Mouse (Mus musculus): ENCODE results near the gene Nr5a1. TPM values are rescaled to one million over a fixed set of nuclear protein-coding genes. Genes with fewer than 3 reads are reported as not detected.
A peak's percentile ranks its signal among the peaks of the same experiment; 100 is the strongest.

The Nr5a1 gene
- polyA plus RNA-seq, 1 experiment from 2014 or later, result 0.29 TPM

- DNase-seq, result peak; percentile 50
- TF ChIP-seq CTCF (IDR thresholded peaks at IDR 0.05; ENCODE audit: low read depth), result no peak
Observed at GRCm38 (mm10) chr2:38725427-38725826, 11.1 kb upstream of the Nr5a1 start.

DNA sequence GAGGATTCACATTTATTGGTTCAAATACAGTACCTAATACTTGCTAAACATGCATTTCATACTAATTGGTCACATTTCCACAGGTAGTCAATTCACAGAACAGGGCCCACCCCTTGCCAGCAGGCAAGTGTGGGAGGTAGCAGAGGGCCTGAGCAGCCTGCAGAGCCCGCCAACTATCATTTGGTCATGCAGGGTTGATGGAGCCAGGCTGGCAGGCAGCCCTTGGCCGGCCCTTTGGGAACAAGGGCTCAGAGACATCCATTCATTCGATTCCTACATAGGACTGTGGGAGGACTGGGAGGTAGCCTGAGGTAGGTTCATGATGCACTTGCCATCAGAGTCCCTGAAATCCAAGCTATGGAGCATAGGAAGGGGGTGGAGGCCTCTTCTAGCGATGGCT is 9.0 kb upstream of the Nr5a1 start:
- DNase-seq (no peak), ATAC-seq (ENCODE audit: insufficient read depth) (no peak)
- TF ChIP-seq CTCF (IDR thresholded peaks at IDR 0.05; ENCODE audit: low read depth), result no peak
- Histone ChIP-seq H3K27me3 (ENCODE audit: insufficient read depth, low read length) (no peaks in the 10 kb centered on the region), H3K4me3 (ENCODE audit: low read depth, low read length) (no peak overlapping the region), H3K9ac (no peak overlapping the region), H3K27ac (ENCODE audit: low read depth) (no peak overlapping the region), H3K4me1 (ENCODE audit: insufficient read depth) (peaks cover 12% of the 10 kb centered on the region), H3K9me3 (ENCODE audit: low read depth, low read length) (no peaks in the 10 kb centered on the region), H3K36me3 (ENCODE audit: insufficient read depth) (no peaks in the 10 kb centered on the region), H3K4me2 (no peak overlapping the region)
- WGBS, result 89% methylated on average over 4 of the region's 4 CpGs

More at GRCm38 (mm10) chr2:38725427-38725826, 11.1 kb upstream of the Nr5a1 start:
- no peaks in the 10 kb centered on the region for H3K27me3 ChIP-seq (ENCODE audit: insufficient read depth, low read length)
- H3K9me3 ChIP-seq (ENCODE audit: low read depth, low read length), result no peaks in the 10 kb centered on the region
- H3K4me3 ChIP-seq (ENCODE audit: low read depth, low read length), result no peak overlapping the region
- 53% methylated on average over 3 of the region's 3 CpGs for WGBS
- H3K4me1 ChIP-seq (ENCODE audit: insufficient read depth), result no peaks in the 10 kb centered on the region; the same call in none of the 2 replicates
- peak overlapping the region; percentile 79 for H3K27ac ChIP-seq (ENCODE audit: low read depth)
- H3K36me3 ChIP-seq (ENCODE audit: insufficient read depth), result no peaks in the 10 kb centered on the region
- no peak overlapping the region for H3K9ac ChIP-seq
- ATAC-seq (ENCODE audit: insufficient read depth), result peak; percentile 62; the same call in 1 of the 2 replicates
- no peak overlapping the region for H3K4me2 ChIP-seq

- Histone ChIP-seq H3K4me1 (ENCODE audit: insufficient read depth) (peaks cover 12% of the 10 kb centered on the region), H3K27me3 (ENCODE audit: insufficient read depth, low read length) (no peaks in the 10 kb centered on the region), H3K9ac (no peak overlapping the region), H3K4me3 (ENCODE audit: low read depth, low read length) (no peak overlapping the region), H3K27ac (ENCODE audit: low read depth) (no peak overlapping the region), H3K36me3 (ENCODE audit: insufficient read depth) (no peaks in the 10 kb centered on the region), H3K4me2 (no peak overlapping the region), H3K9me3 (ENCODE audit: low read depth, low read length) (no peaks in the 10 kb centered on the region)
- DNase-seq, result no peak
- WGBS, result 55% methylated on average over 4 of the region's 4 CpGs
- ATAC-seq (ENCODE audit: insufficient read depth), result no peak
- no peak for TF ChIP-seq CTCF (IDR thresholded peaks at IDR 0.05; ENCODE audit: low read depth)
Observed at GRCm38 (mm10) chr2:38722076-38722475, 7.7 kb upstream of the Nr5a1 start.

- Histone ChIP-seq H3K4me1 (ENCODE audit: insufficient read depth) (peaks cover 12% of the 10 kb centered on the region), H3K9ac (no peak overlapping the region), H3K4me3 (ENCODE audit: low read depth, low read length) (no peak overlapping the region), H3K27me3 (ENCODE audit: insufficient read depth, low read length) (no peaks in the 10 kb centered on the region), H3K27ac (ENCODE audit: low read depth) (no peak overlapping the region), H3K36me3 (ENCODE audit: insufficient read depth) (no peaks in the 10 kb centered on the region), H3K4me2 (no peak overlapping the region), H3K9me3 (ENCODE audit: low read depth, low read length) (no peaks in the 10 kb centered on the region)
- no peak for ATAC-seq (ENCODE audit: insufficient read depth)
- WGBS, result 78% methylated on average over 2 of the region's 2 CpGs
- no peak for TF ChIP-seq CTCF (IDR thresholded peaks at IDR 0.05; ENCODE audit: low read depth)
- DNase-seq, result no peak
Observed at GRCm38 (mm10) chr2:38720661-38721060, 6.3 kb upstream of the Nr5a1 start.

DNA sequence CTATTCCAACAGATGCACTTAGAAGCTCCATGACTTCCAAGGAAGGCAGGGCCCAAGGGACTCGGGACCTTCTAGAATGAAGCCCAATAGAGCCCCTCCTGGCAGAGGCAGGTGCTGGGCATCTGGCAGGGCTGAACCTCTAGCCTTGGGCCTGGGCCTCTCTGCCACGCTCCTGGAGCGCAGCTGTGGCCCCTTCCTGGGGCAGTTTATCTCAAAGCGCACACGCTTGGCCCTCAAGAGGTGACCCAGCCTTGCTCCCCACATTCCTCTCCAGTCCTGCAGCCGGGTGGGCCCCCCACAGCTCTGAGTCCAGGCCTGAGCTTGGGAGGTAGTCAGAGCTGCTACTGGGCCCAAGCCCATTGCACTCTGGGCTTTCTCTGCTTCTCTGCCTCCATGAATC is 5.0 kb upstream of the Nr5a1 start:
- Histone ChIP-seq H3K4me2 (no peak overlapping the region), H3K4me3 (ENCODE audit: low read depth, low read length) (no peak overlapping the region), H3K27ac (ENCODE audit: low read depth) (no peak overlapping the region), H3K4me1 (ENCODE audit: insufficient read depth) (peaks cover 12% of the 10 kb centered on the region), H3K36me3 (ENCODE audit: insufficient read depth) (no peaks in the 10 kb centered on the region), H3K9ac (no peak overlapping the region), H3K9me3 (ENCODE audit: low read depth, low read length) (no peaks in the 10 kb centered on the region), H3K27me3 (ENCODE audit: insufficient read depth, low read length) (no peaks in the 10 kb centered on the region)
- ATAC-seq (ENCODE audit: insufficient read depth), result peak; percentile 16; the same call in 1 of the 2 replicates
- no peak for TF ChIP-seq CTCF (IDR thresholded peaks at IDR 0.05; ENCODE audit: low read depth)
- 34% methylated on average over 6 of the region's 6 CpGs for WGBS
- DNase-seq, result no peak

GRCm38 (mm10) chr2:38718676-38719075 is 4.3 kb upstream of the Nr5a1 start:
- H3K36me3 ChIP-seq (ENCODE audit: insufficient read depth), result no peaks in the 10 kb centered on the region
- peaks cover 7% of the 10 kb centered on the region for H3K27me3 ChIP-seq (ENCODE audit: insufficient read depth, low read length)
- TF ChIP-seq CTCF (IDR thresholded peaks at IDR 0.05; ENCODE audit: low read depth), result no peak
- WGBS, result 43% methylated on average over 8 of the region's 8 CpGs
- H3K4me2 ChIP-seq, result no peak overlapping the region
- no peaks in the 10 kb centered on the region for H3K9me3 ChIP-seq (ENCODE audit: low read depth, low read length)
- peaks cover 12% of the 10 kb centered on the region; the same call in 1 of the 2 replicates for H3K4me1 ChIP-seq (ENCODE audit: insufficient read depth)
- DNase-seq, result no peak
- no peak overlapping the region for H3K9ac ChIP-seq
- H3K4me3 ChIP-seq (ENCODE audit: low read depth, low read length), result no peak overlapping the region
- no peak; the same call in 1 of the 2 replicates for ATAC-seq (ENCODE audit: insufficient read depth)
- H3K27ac ChIP-seq (ENCODE audit: low read depth), result no peak overlapping the region

- TF ChIP-seq CTCF (IDR thresholded peaks at IDR 0.05; ENCODE audit: low read depth), result no peak
- H3K27ac ChIP-seq (ENCODE audit: low read depth), result no peak overlapping the region
- H3K27me3 ChIP-seq (ENCODE audit: insufficient read depth, low read length), result peaks cover 19% of the 10 kb centered on the region
- H3K36me3 ChIP-seq (ENCODE audit: insufficient read depth), result no peaks in the 10 kb centered on the region
- H3K4me2 ChIP-seq, result no peak overlapping the region
- no peak overlapping the region for H3K9ac ChIP-seq
- no peaks in the 10 kb centered on the region for H3K9me3 ChIP-seq (ENCODE audit: low read depth, low read length)
- no peak overlapping the region for H3K4me3 ChIP-seq (ENCODE audit: low read depth, low read length)
- 58% methylated on average over 2 of the region's 2 CpGs for WGBS
- DNase-seq (no peak), ATAC-seq (ENCODE audit: insufficient read depth) (no peak)
- peaks cover 12% of the 10 kb centered on the region; the same call in 1 of the 2 replicates for H3K4me1 ChIP-seq (ENCODE audit: insufficient read depth)
Observed at GRCm38 (mm10) chr2:38717436-38717835, 3.1 kb upstream of the Nr5a1 start.

DNA sequence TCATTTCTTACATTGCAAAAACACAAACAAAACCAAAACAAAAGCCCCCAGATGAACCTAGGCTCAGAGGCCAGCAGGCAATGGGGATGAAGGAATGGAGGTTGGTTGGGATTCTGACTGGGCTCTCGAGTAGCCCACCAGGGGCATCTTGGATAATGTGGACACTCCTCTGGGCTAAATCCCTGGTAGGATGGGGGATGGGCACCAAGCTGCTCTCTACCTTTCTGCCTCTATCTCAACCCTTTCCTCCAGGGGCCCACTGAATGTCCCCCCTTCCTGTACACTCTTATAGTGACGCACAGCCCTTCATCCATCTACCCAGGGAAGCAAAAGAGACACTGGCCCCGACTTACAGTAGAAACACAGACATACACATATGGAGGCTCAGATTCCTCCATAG is 746 bp downstream of the Nr5a1 start:
- H3K9ac ChIP-seq, result no peak overlapping the region
- no peak overlapping the region for H3K4me3 ChIP-seq (ENCODE audit: low read depth, low read length)
- H3K36me3 ChIP-seq (ENCODE audit: insufficient read depth), result no peaks in the 10 kb centered on the region
- no peaks in the 10 kb centered on the region for H3K9me3 ChIP-seq (ENCODE audit: low read depth, low read length)
- H3K4me2 ChIP-seq, result no peak overlapping the region
- DNase-seq, result no peak
- H3K27me3 ChIP-seq (ENCODE audit: insufficient read depth, low read length), result peaks cover 57% of the 10 kb centered on the region
- WGBS, result 79% methylated on average over 3 of the region's 3 CpGs
- no peak overlapping the region for H3K27ac ChIP-seq (ENCODE audit: low read depth)
- H3K4me1 ChIP-seq (ENCODE audit: insufficient read depth), result peaks cover 5% of the 10 kb centered on the region
- ATAC-seq (ENCODE audit: insufficient read depth), result no peak
- no peak for TF ChIP-seq CTCF (IDR thresholded peaks at IDR 0.05; ENCODE audit: low read depth)
